Mouse (Mus musculus): ENCODE data around the gene Magi1. TPM values are rescaled to one million over a fixed set of nuclear protein-coding genes. Genes with fewer than 3 reads are reported as not detected.

Gene Magi1
- polyA plus RNA-seq, 1 experiment from 2014 or later, result 19.9 TPM

DNA sequence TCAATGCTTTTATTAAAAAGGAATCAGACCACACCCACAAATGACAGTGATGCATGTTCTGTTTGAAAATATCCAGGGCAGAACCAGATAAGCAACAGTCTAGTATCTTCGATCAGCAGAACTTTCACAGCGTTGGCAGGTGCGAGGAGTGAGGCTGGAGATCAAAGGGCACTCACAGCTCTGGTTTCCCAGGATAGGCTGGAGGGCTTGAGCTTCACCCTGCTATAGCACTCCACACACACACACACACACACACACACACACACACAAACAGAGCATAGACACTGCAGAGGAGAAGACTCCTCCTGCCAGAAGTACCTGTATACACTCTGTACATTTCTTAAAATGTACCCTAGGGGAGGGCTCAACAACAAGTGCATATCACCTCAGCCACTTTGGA, 214.3 kb downstream of the Magi1 start:
- H3K9me3 ChIP-seq, result no peaks in the 10 kb centered on the region

DNA sequence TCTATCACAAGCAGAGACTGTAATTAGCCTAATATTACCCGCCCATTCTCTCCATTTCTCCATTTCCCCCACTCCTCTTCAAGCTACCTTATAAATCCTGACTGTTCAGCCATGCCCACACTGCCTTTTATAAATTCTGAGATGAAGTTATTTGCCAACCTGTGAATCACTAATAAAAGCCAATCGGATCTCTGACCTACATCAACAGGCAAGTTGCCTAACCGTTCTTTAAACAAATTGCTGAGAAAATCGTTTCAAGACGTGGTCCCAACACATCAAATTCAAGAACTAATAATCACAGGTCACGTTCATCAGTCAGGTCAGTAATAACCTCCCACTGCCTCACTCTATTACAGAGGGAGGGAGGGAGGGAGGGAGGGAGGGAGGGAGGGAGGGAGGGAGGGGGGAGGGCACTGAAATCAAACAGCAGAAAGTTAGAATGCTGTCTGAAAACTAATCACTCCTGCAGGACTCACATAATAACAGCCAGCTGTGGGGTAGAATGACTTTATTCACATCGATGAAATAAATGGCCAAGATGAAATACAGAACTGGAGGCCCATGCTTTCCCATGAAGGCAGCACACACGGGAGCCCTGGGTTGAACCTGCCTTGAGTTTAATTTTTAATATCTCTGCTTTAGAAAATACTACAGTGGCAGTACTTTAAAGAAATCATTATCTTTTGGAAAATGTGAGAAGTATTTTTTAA, 215.8 kb downstream of the Magi1 start:
- Histone ChIP-seq H3K27ac (no peak overlapping the region; the same call in 1 of the 2 replicates), H3K4me2 (replicated peaks) (no peak overlapping the region), H3K36me3 (no peaks in the 10 kb centered on the region), H3K27me3 (no peaks in the 10 kb centered on the region), H3K4me3 (no peak overlapping the region), H3K9ac (no peak overlapping the region), H3K4me1 (peaks cover 30% of the 10 kb centered on the region), H3K9me3 (no peaks in the 10 kb centered on the region)
- 0 out of 2 replicates have a peak, but pooled peaks have one; percentile 67 for ATAC-seq (ENCODE audit: insufficient number of reproducible peaks, insufficient read depth, low FRiP score, low TSS enrichment)
- WGBS, result 24% methylated on average over 8 of the region's 8 CpGs

More for the DNA sequence above, 214.3 kb downstream of the Magi1 start:
- Histone ChIP-seq H3K4me3 (no peak overlapping the region), H3K36me3 (no peaks in the 10 kb centered on the region), H3K27ac (no peak overlapping the region), H3K4me1 (peaks cover 38% of the 10 kb centered on the region), H3K4me2 (replicated peaks) (no peak overlapping the region), H3K27me3 (no peaks in the 10 kb centered on the region), H3K9ac (no peak overlapping the region)
- no peak for ATAC-seq (ENCODE audit: insufficient number of reproducible peaks, insufficient read depth, low FRiP score, low TSS enrichment)
- 32% methylated on average over 3 of the region's 3 CpGs for WGBS

DNA sequence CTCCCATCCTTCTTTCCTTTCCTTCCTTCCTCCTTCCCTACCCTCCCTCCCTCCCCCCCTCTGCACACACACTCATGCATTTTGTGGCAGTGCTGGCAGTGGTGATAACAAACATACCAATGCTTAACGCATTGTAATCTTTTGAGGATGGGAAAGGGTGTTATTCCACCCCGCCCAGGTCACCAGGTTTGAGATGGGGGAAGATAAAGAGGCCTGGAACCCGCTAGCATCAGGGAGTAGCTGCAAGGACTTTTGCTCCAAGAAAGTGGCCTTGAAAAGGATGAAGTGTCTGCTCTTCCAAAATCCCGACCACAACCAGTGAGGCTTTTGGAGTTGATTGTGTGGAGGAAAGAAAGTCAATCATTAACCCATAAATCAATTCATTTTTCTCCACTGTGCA, 218.9 kb downstream of the Magi1 start:
- Histone ChIP-seq H3K9ac (no peak overlapping the region), H3K9me3 (no peaks in the 10 kb centered on the region), H3K4me1 (peaks cover 39% of the 10 kb centered on the region), H3K36me3 (no peaks in the 10 kb centered on the region), H3K4me2 (replicated peaks) (no peak overlapping the region), H3K27ac (no peak overlapping the region), H3K27me3 (no peaks in the 10 kb centered on the region), H3K4me3 (no peak overlapping the region)
- ATAC-seq (ENCODE audit: insufficient number of reproducible peaks, insufficient read depth, low FRiP score, low TSS enrichment), result no peak
- WGBS, result 71% methylated on average over 4 of the region's 4 CpGs

DNA sequence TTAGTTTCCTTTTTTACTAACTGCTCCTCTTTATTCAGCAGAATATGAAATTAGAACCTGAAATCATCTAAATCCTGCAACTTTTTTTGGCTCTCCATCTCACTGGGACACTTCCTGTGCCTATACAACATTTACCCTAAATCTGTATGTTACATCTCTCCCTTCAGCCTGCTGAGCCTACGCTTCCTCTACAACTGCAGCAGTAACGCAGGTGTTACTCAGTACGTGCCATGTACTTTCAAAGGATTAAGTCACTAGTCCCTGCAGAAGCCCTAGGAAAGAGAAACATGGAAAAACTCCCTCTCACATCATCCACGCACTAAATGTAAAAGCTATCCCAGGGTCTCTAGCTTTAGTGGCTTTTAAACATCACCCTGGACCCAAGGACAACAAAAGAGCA, 220.2 kb downstream of the Magi1 start:
- Histone ChIP-seq H3K4me3 (no peak overlapping the region), H3K4me1 (peaks cover 26% of the 10 kb centered on the region), H3K27me3 (no peaks in the 10 kb centered on the region), H3K9me3 (no peaks in the 10 kb centered on the region), H3K4me2 (replicated peaks) (no peak overlapping the region), H3K9ac (no peak overlapping the region), H3K27ac (no peak overlapping the region), H3K36me3 (no peaks in the 10 kb centered on the region)
- 76% methylated on average over 4 of the region's 4 CpGs for WGBS
- ATAC-seq (ENCODE audit: insufficient number of reproducible peaks, insufficient read depth, low FRiP score, low TSS enrichment), result no peak

- Histone ChIP-seq H3K4me2 (replicated peaks) (no peak overlapping the region), H3K4me3 (no peak overlapping the region)
- 19% methylated on average over 8 of the region's 8 CpGs for WGBS
These were observed 222.2 kb downstream of the Magi1 start for GRCm38 (mm10) chr6:94061424-94061980.

GRCm38 (mm10) chr6:94060621-94061213, 223.0 kb downstream of the Magi1 start:
- H3K4me3 ChIP-seq, result no peak overlapping the region
- no peak for ATAC-seq (ENCODE audit: insufficient number of reproducible peaks, insufficient read depth, low FRiP score, low TSS enrichment)
- no peak overlapping the region for H3K4me2 ChIP-seq (replicated peaks)
- H3K27ac ChIP-seq, result peak overlapping the region; percentile 70
- no peaks in the 10 kb centered on the region for H3K9me3 ChIP-seq
- 87% methylated on average over 7 of the region's 7 CpGs for WGBS
- H3K9ac ChIP-seq, result no peak overlapping the region
- H3K36me3 ChIP-seq, result no peaks in the 10 kb centered on the region
- no peaks in the 10 kb centered on the region for H3K27me3 ChIP-seq
- H3K4me1 ChIP-seq, result peaks cover 16% of the 10 kb centered on the region

More at GRCm38 (mm10) chr6:94061424-94061980, 222.2 kb downstream of the Magi1 start:
- Histone ChIP-seq H3K27me3 (no peaks in the 10 kb centered on the region), H3K9me3 (no peaks in the 10 kb centered on the region), H3K9ac (no peak overlapping the region), H3K27ac (peak overlapping the region; percentile 70), H3K4me1 (peaks cover 16% of the 10 kb centered on the region), H3K36me3 (no peaks in the 10 kb centered on the region)
- no peak for ATAC-seq (ENCODE audit: insufficient number of reproducible peaks, insufficient read depth, low FRiP score, low TSS enrichment)

DNA sequence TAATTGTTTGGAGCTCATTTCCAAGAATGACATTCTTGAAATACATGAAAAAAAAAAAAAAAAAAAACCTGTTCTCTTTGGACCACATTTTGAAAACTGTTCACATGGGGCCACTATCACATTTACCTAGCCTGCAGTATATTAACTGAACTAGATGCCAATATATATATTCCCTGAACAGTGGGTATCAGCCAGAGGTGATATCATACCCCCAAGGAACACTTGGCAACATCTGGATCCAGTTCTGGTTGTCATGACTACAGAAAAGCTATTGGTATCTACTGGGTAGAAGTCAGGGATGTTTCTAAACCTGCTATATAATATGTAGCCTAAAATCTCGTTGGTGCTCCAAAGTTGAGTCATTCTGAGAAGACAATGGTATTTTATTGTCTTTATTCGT, 224.6 kb downstream of the Magi1 start:
- H3K9ac ChIP-seq, result no peak overlapping the region
- no peaks in the 10 kb centered on the region for H3K27me3 ChIP-seq
- H3K36me3 ChIP-seq, result no peaks in the 10 kb centered on the region
- peaks cover 16% of the 10 kb centered on the region for H3K4me1 ChIP-seq
- no peaks in the 10 kb centered on the region for H3K9me3 ChIP-seq
- no peak overlapping the region for H3K4me2 ChIP-seq (replicated peaks)
- H3K27ac ChIP-seq, result no peak overlapping the region
- no peak overlapping the region for H3K4me3 ChIP-seq
- WGBS, result 69% methylated on average over 2 of the region's 2 CpGs
- ATAC-seq (ENCODE audit: insufficient number of reproducible peaks, insufficient read depth, low FRiP score, low TSS enrichment), result no peak

DNA sequence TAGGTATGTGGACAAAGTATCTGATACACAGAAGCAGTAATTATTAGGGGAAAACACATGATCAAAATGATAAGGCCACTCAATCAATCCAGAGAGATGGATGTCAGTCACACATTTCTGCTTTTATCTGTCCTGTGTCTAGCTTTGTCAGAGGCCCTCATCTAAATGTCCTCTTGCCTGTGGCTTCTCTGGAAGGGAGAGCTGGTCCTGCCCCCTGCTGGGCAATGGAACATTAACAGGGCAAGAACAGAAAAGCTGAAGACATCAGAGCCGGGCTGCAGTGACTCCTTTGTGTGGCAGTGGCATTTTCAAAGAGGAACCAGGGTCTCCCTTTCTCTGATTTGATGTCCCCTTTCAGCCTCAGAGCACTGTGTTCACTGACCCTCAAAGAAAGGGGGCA, 229.8 kb downstream of the Magi1 start:
- no peak overlapping the region for H3K4me2 ChIP-seq (replicated peaks)
- no peak for ATAC-seq (ENCODE audit: insufficient number of reproducible peaks, insufficient read depth, low FRiP score, low TSS enrichment)
- no peak overlapping the region for H3K27ac ChIP-seq
- 0 out of 2 replicates have a peak, but pooled peaks cover 3% of the 10 kb centered on the region for H3K4me1 ChIP-seq
- no peaks in the 10 kb centered on the region for H3K27me3 ChIP-seq
- no peak overlapping the region for H3K9ac ChIP-seq
- 23% methylated on average over 1 of the region's 1 CpGs for WGBS
- no peak overlapping the region for H3K4me3 ChIP-seq
- H3K9me3 ChIP-seq, result no peaks in the 10 kb centered on the region
- no peaks in the 10 kb centered on the region for H3K36me3 ChIP-seq

DNA sequence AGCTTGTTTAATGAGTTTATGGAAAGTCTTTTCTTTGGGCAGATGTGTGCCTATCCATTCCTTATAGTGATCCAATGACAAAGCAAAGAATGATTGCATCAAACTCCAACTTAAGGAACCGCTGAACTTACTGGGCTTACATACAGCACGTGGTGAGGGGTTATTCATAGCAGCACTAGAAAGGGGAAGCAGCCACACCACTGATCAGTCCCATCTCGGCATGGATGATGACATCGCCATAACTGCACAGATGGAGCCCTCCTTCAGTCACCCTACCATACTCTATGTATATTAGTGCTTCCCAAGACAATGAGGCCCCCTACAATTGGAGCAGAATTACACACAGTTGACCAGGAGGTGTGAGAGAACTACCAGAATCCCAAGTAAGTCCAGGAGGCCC, 238.5 kb downstream of the Magi1 start:
- ATAC-seq (ENCODE audit: insufficient number of reproducible peaks, insufficient read depth, low FRiP score, low TSS enrichment), result no peak
- H3K27me3 ChIP-seq, result no peaks in the 10 kb centered on the region
- no peak overlapping the region for H3K27ac ChIP-seq
- H3K9ac ChIP-seq, result no peak overlapping the region
- H3K4me1 ChIP-seq, result peaks cover 17% of the 10 kb centered on the region; the same call in 1 of the 2 replicates
- 87% methylated on average over 4 of the region's 4 CpGs for WGBS
- no peaks in the 10 kb centered on the region for H3K9me3 ChIP-seq
- no peak overlapping the region for H3K4me2 ChIP-seq (replicated peaks)
- H3K4me3 ChIP-seq, result no peak overlapping the region
- no peaks in the 10 kb centered on the region for H3K36me3 ChIP-seq

DNA sequence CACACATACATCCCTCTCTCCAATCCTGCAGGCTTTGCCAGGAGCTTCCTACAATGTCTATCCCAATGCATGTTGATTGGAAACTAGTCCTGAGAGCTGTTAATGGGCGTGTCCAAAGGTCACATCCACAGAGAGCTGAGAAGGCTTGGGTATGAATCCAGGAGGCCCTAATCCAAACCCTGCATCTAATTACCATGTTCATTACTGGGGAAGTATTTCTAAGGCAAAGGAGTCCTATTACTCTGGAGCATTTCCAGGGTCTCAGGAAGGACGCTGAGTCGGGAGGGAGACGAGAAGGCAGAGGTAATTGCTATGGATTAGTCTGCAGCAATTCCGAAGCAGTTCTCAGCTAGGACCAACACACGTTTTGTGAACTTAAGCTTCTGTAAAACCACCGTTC, 240.3 kb downstream of the Magi1 start:
- H3K4me3 ChIP-seq, result no peak overlapping the region
- H3K4me2 ChIP-seq (replicated peaks), result no peak overlapping the region
- no peak overlapping the region for H3K9ac ChIP-seq
- no peak overlapping the region for H3K27ac ChIP-seq
- H3K4me1 ChIP-seq, result peaks cover 17% of the 10 kb centered on the region; the same call in 1 of the 2 replicates
- no peaks in the 10 kb centered on the region for H3K9me3 ChIP-seq
- 41% methylated on average over 7 of the region's 7 CpGs for WGBS
- no peak for ATAC-seq (ENCODE audit: insufficient number of reproducible peaks, insufficient read depth, low FRiP score, low TSS enrichment)
- H3K36me3 ChIP-seq, result no peaks in the 10 kb centered on the region
- no peaks in the 10 kb centered on the region for H3K27me3 ChIP-seq

- H3K9me3 ChIP-seq, result no peaks in the 10 kb centered on the region
- ATAC-seq (ENCODE audit: insufficient number of reproducible peaks, insufficient read depth, low FRiP score, low TSS enrichment), result no peak
- H3K27ac ChIP-seq, result no peak overlapping the region
- 60% methylated on average over 2 of the region's 2 CpGs for WGBS
- no peak overlapping the region for H3K9ac ChIP-seq
- H3K4me2 ChIP-seq (replicated peaks), result no peak overlapping the region
- no peaks in the 10 kb centered on the region for H3K36me3 ChIP-seq
- no peak overlapping the region for H3K4me3 ChIP-seq
- peaks cover 17% of the 10 kb centered on the region; the same call in 1 of the 2 replicates for H3K4me1 ChIP-seq
- H3K27me3 ChIP-seq, result no peaks in the 10 kb centered on the region
These were observed 243.6 kb downstream of the Magi1 start for GRCm38 (mm10) chr6:94040093-94040492.

DNA sequence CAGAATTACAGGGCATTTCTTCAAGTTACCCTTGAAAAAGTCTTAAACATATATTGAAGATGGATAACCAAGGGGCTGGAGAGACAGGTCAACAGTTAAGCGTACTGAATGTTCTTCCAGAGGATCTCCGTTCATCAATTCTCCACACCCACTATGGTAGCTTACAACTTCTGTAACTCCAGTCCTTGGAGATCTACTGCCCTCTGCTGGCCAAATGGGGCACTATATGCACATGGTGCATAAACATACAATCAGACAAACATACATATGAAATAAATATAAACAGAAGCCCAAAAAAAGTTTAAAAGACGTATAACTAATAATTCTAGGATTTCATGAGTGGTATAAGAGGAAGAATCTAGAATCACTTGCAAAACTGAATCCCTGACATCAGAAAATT, 244.8 kb downstream of the Magi1 start:
- no peak for ATAC-seq (ENCODE audit: insufficient number of reproducible peaks, insufficient read depth, low FRiP score, low TSS enrichment)
- Histone ChIP-seq H3K27me3 (no peaks in the 10 kb centered on the region), H3K4me1 (peaks cover 14% of the 10 kb centered on the region; the same call in 1 of the 2 replicates), H3K36me3 (no peaks in the 10 kb centered on the region), H3K9ac (no peak overlapping the region), H3K9me3 (no peaks in the 10 kb centered on the region), H3K4me2 (replicated peaks) (no peak overlapping the region), H3K27ac (no peak overlapping the region), H3K4me3 (no peak overlapping the region)
- WGBS, result 94% methylated on average over 3 of the region's 3 CpGs

Measured in embryonic facial prominence, embryonic 12.5 days (tissue).